ENCODE assay signal across 8 mouse cellular contexts in genomic region chr11:120051124-120051811, GRCm38 (mm10). TPM values are rescaled to one million over a fixed set of nuclear protein-coding genes. Genes with fewer than 3 reads are reported as not detected.
A peak's percentile ranks its signal among the peaks of the same experiment; 100 is the strongest.
DNase-seq lines count a peak whose midpoint lies in the region; ATAC-seq and TF ChIP-seq lines count a peak whose summit lies in the region.

No protein-coding gene starts in this region.

- H3K36me3 ChIP-seq in midbrain, embryonic 10.5 days, result no peaks in the 10 kb centered on the region
- H3K36me3 ChIP-seq in midbrain, embryonic 16.5 days (ENCODE audit: control insufficient read depth, insufficient read depth, low read length), result no peaks in the 10 kb centered on the region
- H3K36me3 ChIP-seq in hindbrain, embryonic 12.5 days, result no peaks in the 10 kb centered on the region

- no peak overlapping the region for H3K9ac ChIP-seq in midbrain, embryonic 16.5 days (ENCODE audit: low read depth, low read length)
- no peak overlapping the region for H3K9ac ChIP-seq in hindbrain, embryonic 12.5 days

- TF ChIP-seq POLR2A in cerebellum, adult 2 months (IDR thresholded peaks at IDR 0.05; ENCODE audit: borderline replicate concordance, insufficient read depth, low read length), result no peak

- H3K4me2 ChIP-seq in midbrain, embryonic 16.5 days (ENCODE audit: low read length), result no peak overlapping the region
- H3K4me2 ChIP-seq in hindbrain, embryonic 12.5 days (replicated peaks), result no peak overlapping the region

- H3K27ac ChIP-seq in cerebellum, adult 2 months (ENCODE audit: insufficient read depth, low read length), result peak overlapping the region; percentile 42
- H3K27ac ChIP-seq in midbrain, embryonic 10.5 days (replicated peaks), result peak overlapping the region; percentile 49; the same call in 1 of the 2 replicates
- no peak overlapping the region for H3K27ac ChIP-seq in midbrain, embryonic 16.5 days (ENCODE audit: low read length)
- H3K27ac ChIP-seq in hindbrain, embryonic 12.5 days, result peak overlapping the region; percentile 35

- H3K4me1 ChIP-seq in cerebellum, adult 2 months (ENCODE audit: control insufficient read depth, insufficient read depth, low read length), result peaks cover 31% of the 10 kb centered on the region
- peaks cover 40% of the 10 kb centered on the region for H3K4me1 ChIP-seq in midbrain, embryonic 10.5 days
- peaks cover 15% of the 10 kb centered on the region for H3K4me1 ChIP-seq in midbrain, embryonic 16.5 days (ENCODE audit: control insufficient read depth, insufficient read depth, low read length)
- H3K4me1 ChIP-seq in hindbrain, embryonic 12.5 days, result peaks cover 33% of the 10 kb centered on the region

- no peak for ATAC-seq in midbrain, embryonic 16.5 days
- ATAC-seq in hindbrain, embryonic 12.5 days (ENCODE audit: low FRiP score), result peak; percentile 35; the same call in 1 of the 2 replicates

- no peak for TF ChIP-seq CTCF in cerebellum, adult 2 months (IDR thresholded peaks at IDR 0.05; ENCODE audit: borderline replicate concordance, insufficient read depth, low read depth, low read length)

- no peaks in the 10 kb centered on the region for H3K9me3 ChIP-seq in midbrain, embryonic 10.5 days (replicated peaks)
- H3K9me3 ChIP-seq in midbrain, embryonic 16.5 days (replicated peaks; ENCODE audit: control insufficient read depth, low read length, poor library complexity, severe bottlenecking), result no peaks in the 10 kb centered on the region
- H3K9me3 ChIP-seq in hindbrain, embryonic 12.5 days (replicated peaks), result no peaks in the 10 kb centered on the region

- peak; percentile 59 to 68 for DNase-seq in cerebellum, adult 2 months
- DNase-seq in cerebellum, adult 9-10 months, result no peak
- DNase-seq in midbrain, embryonic 10.5 days (ENCODE audit: low spot score), result no peak
- peak; percentile 53 for DNase-seq in retina, postnatal 1 day
- DNase-seq in urinary bladder, postnatal 10 days (ENCODE audit: low spot score), result no peak
- DNase-seq in gastrocnemius, adult 18-20 months (ENCODE audit: low spot score), result no peak

- no peaks in the 10 kb centered on the region for H3K27me3 ChIP-seq in cerebellum, adult 2 months (ENCODE audit: control insufficient read depth, insufficient read depth, low read length)
- peaks cover 48% of the 10 kb centered on the region for H3K27me3 ChIP-seq in midbrain, embryonic 10.5 days (ENCODE audit: low read depth, poor library complexity, severe bottlenecking)
- no peaks in the 10 kb centered on the region for H3K27me3 ChIP-seq in midbrain, embryonic 16.5 days (ENCODE audit: control insufficient read depth, insufficient read depth, low read depth, low read length)
- H3K27me3 ChIP-seq in hindbrain, embryonic 12.5 days, result peaks cover 31% of the 10 kb centered on the region

- WGBS in cerebellum, adult 2 months, result 16% methylated on average over 14 of the region's 14 CpGs
- 54% methylated on average over 14 of the region's 14 CpGs for WGBS in midbrain, embryonic 10.5 days
- WGBS in midbrain, embryonic 16.5 days, result 37% methylated on average over 14 of the region's 14 CpGs
- WGBS in hindbrain, embryonic 12.5 days, result 40% methylated on average over 14 of the region's 14 CpGs

- no peak overlapping the region for H3K4me3 ChIP-seq in cerebellum, adult 2 months (replicated peaks; ENCODE audit: insufficient read depth, low read depth, low read length)
- no peak overlapping the region for H3K4me3 ChIP-seq in midbrain, embryonic 10.5 days
- H3K4me3 ChIP-seq in midbrain, embryonic 16.5 days (ENCODE audit: low read depth, low read length), result no peak overlapping the region
- H3K4me3 ChIP-seq in hindbrain, embryonic 12.5 days, result no peak overlapping the region

RNA-seq across cellular contexts. Expression of gene Aatk, which starts 4.3 kb away (rescaled TPM):
- 296 and 298 TPM in 2 replicates for polyA plus RNA-seq in cerebellum, adult 2 months (2012; rRNA removed)
- 1.2 and 1.9 TPM in 2 replicates for polyA plus RNA-seq in midbrain, embryonic 10.5 days (2016; fragmentation: Nextera tagmentation; extraction: Ambion mirVana)
- 42.3 and 46.5 TPM in 2 replicates for polyA plus RNA-seq in midbrain, embryonic 16.5 days (2015; fragmentation: Nextera tagmentation; extraction: Ambion mirVana)
- polyA plus RNA-seq in hindbrain, embryonic 12.5 days (2016; fragmentation: Nextera tagmentation; extraction: Ambion mirVana), result 12.6 and 13.5 TPM in 2 replicates
- 1 to 10 TPM; 3.2 to 3.6 TPM for total RNA-seq in gastrocnemius, adult 18-20 months (2021)

RNA-seq across cellular contexts. Expression of gene Cep131, which starts 35.4 kb away (rescaled TPM):
- polyA plus RNA-seq in cerebellum, adult 2 months (2012; rRNA removed), result 32.3 and 33.0 TPM in 2 replicates
- polyA plus RNA-seq in midbrain, embryonic 10.5 days (2016; fragmentation: Nextera tagmentation; extraction: Ambion mirVana), result 38.1 and 45.9 TPM in 2 replicates
- polyA plus RNA-seq in midbrain, embryonic 16.5 days (2015; fragmentation: Nextera tagmentation; extraction: Ambion mirVana), result 29.5 and 30.4 TPM in 2 replicates
- 39.5 and 47.3 TPM in 2 replicates for polyA plus RNA-seq in hindbrain, embryonic 12.5 days (2016; fragmentation: Nextera tagmentation; extraction: Ambion mirVana)
- 1 to 10 TPM; 6.0 to 8.4 TPM for total RNA-seq in gastrocnemius, adult 18-20 months (2021)

RNA-seq across cellular contexts. Expression of gene Tepsin, which starts 47.3 kb away (rescaled TPM):
- 43.5 and 44.7 TPM in 2 replicates for polyA plus RNA-seq in cerebellum, adult 2 months (2012; rRNA removed)
- 20.0 and 21.2 TPM in 2 replicates for polyA plus RNA-seq in midbrain, embryonic 10.5 days (2016; fragmentation: Nextera tagmentation; extraction: Ambion mirVana)
- polyA plus RNA-seq in midbrain, embryonic 16.5 days (2015; fragmentation: Nextera tagmentation; extraction: Ambion mirVana), result 20.7 and 21.3 TPM in 2 replicates
- polyA plus RNA-seq in hindbrain, embryonic 12.5 days (2016; fragmentation: Nextera tagmentation; extraction: Ambion mirVana), result 17.3 and 22.0 TPM in 2 replicates
- total RNA-seq in gastrocnemius, adult 18-20 months (2021), result 1 to 10 TPM; 4.1 to 4.9 TPM

RNA-seq across cellular contexts. Expression of gene Ndufaf8, which starts 47.5 kb away (rescaled TPM):
- 43.5 and 50.7 TPM in 2 replicates for polyA plus RNA-seq in cerebellum, adult 2 months (2012; rRNA removed)
- polyA plus RNA-seq in midbrain, embryonic 10.5 days (2016; fragmentation: Nextera tagmentation; extraction: Ambion mirVana), result 89.7 and 91.0 TPM in 2 replicates
- 41.4 and 46.8 TPM in 2 replicates for polyA plus RNA-seq in midbrain, embryonic 16.5 days (2015; fragmentation: Nextera tagmentation; extraction: Ambion mirVana)
- polyA plus RNA-seq in hindbrain, embryonic 12.5 days (2016; fragmentation: Nextera tagmentation; extraction: Ambion mirVana), result 45.8 and 52.7 TPM in 2 replicates
- total RNA-seq in gastrocnemius, adult 18-20 months (2021), result 10 to 100 TPM; 45.7 to 48.1 TPM

Comparison
In these comparisons a context has a peak if more than half of its experiments do, and no peak if none do; other contexts are left out.
1. DNase-seq: peak in cerebellum, adult 2 months (2 of 2) and retina, postnatal 1 day (single experiment); none in cerebellum, adult 9-10 months (single experiment), midbrain, embryonic 10.5 days (single experiment), urinary bladder, postnatal 10 days (single experiment) and gastrocnemius, adult 18-20 months (single experiment).